Mouse (Mus musculus) thymus, postnatal 14 days (tissue): ENCODE data around the gene Bcl9l.

ENCODE experiments used
- DNase-seq: peaks from one replicate; pipeline ENCODE4 v3.0.0; 2021

Bcl9l gene

GRCm38 (mm10) chr9:44513610-44514009 is 31.0 kb downstream of the Bcl9l start:
- DNase-seq: no peak

GRCm38 (mm10) chr9:44514147-44514546 is 31.5 kb downstream of the Bcl9l start:
- DNase-seq: no peak

GRCm38 (mm10) chr9:44515131-44515751 is 32.6 kb downstream of the Bcl9l start:
- DNase-seq: peak; percentile 88

GRCm38 (mm10) chr9:44515891-44516290 is 33.3 kb downstream of the Bcl9l start:
- peak; percentile 35 for DNase-seq

GRCm38 (mm10) chr9:44517368-44517767 is 34.7 kb downstream of the Bcl9l start:
- peak; percentile 30 for DNase-seq

- DNase-seq: no peak
These were observed 35.4 kb downstream of the Bcl9l start for GRCm38 (mm10) chr9:44518068-44518467.

- no peak for DNase-seq
These were observed 39.3 kb downstream of the Bcl9l start for GRCm38 (mm10) chr9:44521927-44522326.

- no peak for DNase-seq
These were observed 41.1 kb downstream of the Bcl9l start for GRCm38 (mm10) chr9:44523686-44524085.

GRCm38 (mm10) chr9:44524235-44524826 is 41.7 kb downstream of the Bcl9l start:
- DNase-seq: no peak

GRCm38 (mm10) chr9:44525001-44525400 is 42.4 kb downstream of the Bcl9l start:
- DNase-seq: no peak

GRCm38 (mm10) chr9:44525589-44525988 is 43.0 kb downstream of the Bcl9l start:
- no peak for DNase-seq

GRCm38 (mm10) chr9:44526337-44527112 is 43.9 kb downstream of the Bcl9l start:
- DNase-seq: no peak

- DNase-seq: no peak
These were observed 45.7 kb downstream of the Bcl9l start for GRCm38 (mm10) chr9:44528340-44528739.

- DNase-seq: peak; percentile 73
These were observed 50.5 kb downstream of the Bcl9l start for GRCm38 (mm10) chr9:44532991-44533580.

GRCm38 (mm10) chr9:44537625-44538301 is 55.1 kb downstream of the Bcl9l start:
- peak; percentile 71 for DNase-seq

GRCm38 (mm10) chr9:44539816-44540421 is 57.3 kb downstream of the Bcl9l start:
- peak; percentile 59 for DNase-seq

GRCm38 (mm10) chr9:44540676-44541075 is 58.1 kb downstream of the Bcl9l start:
- DNase-seq: no peak

- no peak for DNase-seq
These were observed 59.7 kb downstream of the Bcl9l start for GRCm38 (mm10) chr9:44542364-44542763.

- DNase-seq: no peak
These were observed 62.4 kb downstream of the Bcl9l start for GRCm38 (mm10) chr9:44544986-44545385.

GRCm38 (mm10) chr9:44548412-44549152 is 66.0 kb downstream of the Bcl9l start:
- no peak for DNase-seq

- no peak for DNase-seq
These were observed 68.5 kb downstream of the Bcl9l start for GRCm38 (mm10) chr9:44551138-44551537.

- DNase-seq: no peak
These were observed 69.5 kb downstream of the Bcl9l start for GRCm38 (mm10) chr9:44552161-44552560.
